Mouse (Mus musculus): Measurements from ENCODE around the gene Stn1. TPM values are rescaled to one million over a fixed set of nuclear protein-coding genes. Genes with fewer than 3 reads are reported as not detected.

Gene Stn1
- total RNA-seq, 2 experiments from 2014 or later = 22.6 to 23.8 TPM

- no peak overlapping the region for H3K4me3 ChIP-seq
- 0 out of 2 replicates have a peak, but pooled peaks have one; percentile 1 for TF ChIP-seq CTCF (conservative IDR thresholded peaks at IDR 0.05)
- DNase-seq (ENCODE audit: low spot score in 2 of 2) = no peak
- H3K27ac ChIP-seq = no peak overlapping the region
Observed at GRCm38 (mm10) chr19:47561996-47562441, 24.7 kb upstream of the Stn1 start.

DNA sequence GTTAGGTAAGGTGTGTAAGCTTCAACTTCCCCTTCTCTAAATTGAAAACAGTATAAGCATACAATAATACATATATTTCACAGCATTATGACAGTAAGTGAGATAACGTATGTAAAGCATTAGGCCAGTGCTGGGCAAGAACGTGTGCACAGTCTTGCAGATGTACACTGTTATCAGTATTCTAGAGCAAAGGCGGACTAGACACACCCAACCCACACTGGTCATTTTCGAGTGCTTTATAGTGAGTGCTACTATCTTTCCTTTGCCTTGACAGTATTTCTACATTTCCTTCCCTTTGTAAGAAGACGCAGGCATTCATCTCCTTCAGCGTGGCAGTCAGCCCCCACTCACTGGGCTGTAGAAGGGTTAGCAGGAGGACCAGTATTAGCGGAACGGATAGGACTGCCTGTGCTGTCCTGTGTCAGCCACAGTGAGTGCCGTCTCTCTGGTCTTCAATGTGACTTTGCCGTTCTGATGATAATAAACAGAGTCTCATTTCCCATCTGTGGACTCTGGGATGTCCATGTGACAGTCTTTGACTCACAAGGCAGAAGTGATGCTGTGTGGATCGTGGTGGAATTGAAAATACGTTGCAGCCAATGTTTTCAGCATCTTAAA, 23.3 kb upstream of the Stn1 start:
- no peak for DNase-seq (ENCODE audit: low spot score in 2 of 2)
- no peak overlapping the region for H3K4me3 ChIP-seq
- peak overlapping the region; percentile 89 for H3K27ac ChIP-seq
- no peak for TF ChIP-seq CTCF (conservative IDR thresholded peaks at IDR 0.05)

GRCm38 (mm10) chr19:47559751-47560512, 22.6 kb upstream of the Stn1 start:
- no peak for TF ChIP-seq CTCF (conservative IDR thresholded peaks at IDR 0.05)
- Histone ChIP-seq H3K4me3 (no peak overlapping the region; the same call in 1 of the 2 replicates), H3K27ac (peak overlapping the region; percentile 89)
- peak in 1 of 2 experiments; percentile 42 for DNase-seq (ENCODE audit: low spot score in 2 of 2)

- Histone ChIP-seq H3K4me3 (no peak overlapping the region), H3K27ac (peak overlapping the region; percentile 89)
- no peak for DNase-seq (ENCODE audit: low spot score in 2 of 2)
- no peak for TF ChIP-seq CTCF (conservative IDR thresholded peaks at IDR 0.05)
Observed at GRCm38 (mm10) chr19:47559145-47559544, 21.8 kb upstream of the Stn1 start.

DNA sequence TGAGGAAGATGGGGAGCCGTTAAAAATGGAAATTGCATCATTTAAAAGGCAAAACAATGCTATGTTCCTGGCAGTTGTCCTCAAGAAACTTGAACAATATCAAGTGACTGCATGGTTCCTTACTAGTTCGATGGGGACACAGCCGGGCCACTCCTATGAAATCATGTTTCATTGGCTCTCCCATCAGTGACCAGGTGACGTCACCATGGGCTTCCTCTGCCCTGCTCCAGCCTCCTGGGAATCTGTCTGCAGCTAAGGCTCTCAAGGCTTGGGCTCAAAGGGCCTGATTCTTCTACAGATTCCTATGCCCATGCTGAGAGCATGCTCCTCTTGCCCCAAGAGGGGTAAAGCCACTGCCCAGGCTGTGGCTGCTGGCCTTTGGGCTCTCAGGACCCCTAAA, 12.3 kb upstream of the Stn1 start:
- DNase-seq (ENCODE audit: low spot score in 2 of 2) = no peak
- TF ChIP-seq CTCF (conservative IDR thresholded peaks at IDR 0.05) = no peak
- no peak overlapping the region for H3K4me3 ChIP-seq
- peak overlapping the region; percentile 36; the same call in 1 of the 2 replicates for H3K27ac ChIP-seq

- TF ChIP-seq CTCF (conservative IDR thresholded peaks at IDR 0.05) = no peak
- Histone ChIP-seq H3K4me3 (no peak overlapping the region), H3K27ac (peak overlapping the region; percentile 36; the same call in 1 of the 2 replicates)
- no peak for DNase-seq (ENCODE audit: low spot score in 2 of 2)
Observed at GRCm38 (mm10) chr19:47549174-47549573, 11.9 kb upstream of the Stn1 start.

DNA sequence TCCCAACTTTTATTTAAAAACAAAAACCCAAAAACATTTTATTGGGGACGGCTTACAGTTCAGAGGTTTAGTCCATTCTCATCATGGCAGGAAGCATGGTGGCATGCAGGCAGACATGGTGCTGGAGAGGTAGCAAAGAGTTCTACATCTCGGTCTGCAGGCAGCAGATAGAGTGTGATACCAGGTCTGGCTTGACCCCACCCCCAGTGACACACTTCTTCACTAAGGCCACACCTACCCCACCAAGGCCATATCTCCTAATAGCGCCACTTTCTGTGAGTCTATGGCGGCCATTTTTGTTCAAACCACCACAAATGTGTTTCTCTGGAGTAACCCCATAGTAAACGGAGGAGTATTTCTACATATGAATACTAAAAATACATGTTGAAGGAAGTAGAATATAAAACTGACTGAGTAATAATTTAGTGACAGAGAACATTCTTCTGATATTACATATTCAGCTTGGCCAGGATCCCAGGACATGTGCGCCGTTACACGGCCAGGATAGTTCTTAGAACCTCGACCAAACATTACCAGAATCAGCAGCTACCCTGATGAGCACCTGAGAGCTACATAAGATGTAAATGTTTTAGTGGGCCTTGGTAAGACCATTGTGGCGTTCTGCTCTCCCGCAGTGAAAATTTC, 11.2 kb upstream of the Stn1 start:
- TF ChIP-seq CTCF (conservative IDR thresholded peaks at IDR 0.05) = no peak
- no peak for DNase-seq (ENCODE audit: low spot score in 2 of 2)
- Histone ChIP-seq H3K27ac (peak overlapping the region; percentile 36; the same call in 1 of the 2 replicates), H3K4me3 (no peak overlapping the region)

- no peak for TF ChIP-seq CTCF (conservative IDR thresholded peaks at IDR 0.05)
- no peak for DNase-seq (ENCODE audit: low spot score in 2 of 2)
- Histone ChIP-seq H3K4me3 (no peak overlapping the region), H3K27ac (no peak overlapping the region)
Observed at GRCm38 (mm10) chr19:47545528-47545927, 8.2 kb upstream of the Stn1 start.

GRCm38 (mm10) chr19:47545055-47545454, 7.7 kb upstream of the Stn1 start:
- no peak overlapping the region for H3K27ac ChIP-seq
- TF ChIP-seq CTCF (conservative IDR thresholded peaks at IDR 0.05) = no peak
- DNase-seq (ENCODE audit: low spot score in 2 of 2) = no peak
- no peak overlapping the region for H3K4me3 ChIP-seq

DNA sequence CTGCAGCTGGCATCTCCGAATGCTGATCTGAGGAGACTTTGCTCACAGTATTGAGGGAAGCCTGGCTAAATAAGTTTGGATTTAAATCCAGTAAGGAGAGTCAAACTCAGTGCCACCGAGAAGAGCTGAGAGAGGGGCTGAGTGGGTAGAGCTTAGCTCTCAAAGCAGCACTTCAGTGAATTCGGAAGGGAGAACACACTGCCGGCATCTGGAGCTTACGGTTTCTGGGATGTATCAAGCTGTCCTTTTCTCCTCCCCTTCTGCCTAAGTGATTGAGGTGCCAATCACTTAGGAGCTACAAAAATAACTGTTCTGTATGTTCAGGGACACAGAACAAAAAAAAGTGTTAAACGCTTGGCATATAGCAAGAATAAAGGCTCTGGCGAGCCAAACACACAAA, 5.1 kb upstream of the Stn1 start:
- H3K27ac ChIP-seq = peak overlapping the region; percentile 55
- no peak for TF ChIP-seq CTCF (conservative IDR thresholded peaks at IDR 0.05)
- H3K4me3 ChIP-seq = no peak overlapping the region; the same call in 1 of the 2 replicates
- DNase-seq (ENCODE audit: low spot score in 2 of 2) = peak in 1 of 2 experiments; percentile 51

DNA sequence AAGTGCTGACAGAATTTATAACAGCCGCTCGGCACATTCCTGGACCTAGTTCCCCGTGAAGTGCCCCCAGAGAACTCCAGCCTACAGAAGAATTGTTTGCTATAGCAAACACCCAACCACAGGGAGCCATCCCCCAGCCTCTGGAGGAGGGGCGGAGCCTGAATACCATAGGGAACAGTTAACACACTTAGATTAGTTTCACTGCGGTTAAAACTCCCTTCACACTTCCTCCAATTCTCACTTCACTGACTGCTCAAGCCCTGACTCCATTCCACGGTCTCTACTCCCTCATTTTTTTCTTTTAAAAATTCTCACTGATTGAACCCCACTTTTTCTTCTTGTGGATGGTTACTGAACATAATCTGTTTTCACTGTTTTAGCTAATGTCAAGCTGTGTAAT, 1.5 kb upstream of the Stn1 start:
- TF ChIP-seq CTCF (conservative IDR thresholded peaks at IDR 0.05) = no peak

DNA sequence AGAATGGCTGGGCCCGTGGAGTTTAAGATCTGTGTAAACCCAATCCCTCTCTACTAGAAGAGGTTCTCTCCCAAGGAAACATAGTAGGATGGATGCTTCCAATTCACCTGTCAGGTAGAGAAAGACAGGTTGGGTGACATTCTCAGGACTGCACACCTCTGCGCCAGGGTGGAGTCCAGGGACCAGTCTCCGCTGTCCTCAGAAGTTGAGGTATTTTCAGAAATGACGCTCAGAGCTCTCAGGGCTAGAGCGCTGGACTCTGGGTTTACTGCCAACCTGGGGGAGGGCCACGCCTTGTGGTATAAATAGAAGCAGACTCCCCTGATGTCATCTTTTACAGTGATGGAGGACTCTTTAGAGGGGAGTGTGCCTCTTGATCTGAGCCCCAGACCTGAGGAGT, 572 bp upstream of the Stn1 start:
- no peak for TF ChIP-seq CTCF (conservative IDR thresholded peaks at IDR 0.05)
- Histone ChIP-seq H3K4me3 (peak overlapping the region; percentile 82), H3K27ac (peak overlapping the region; percentile 89; the same call in 1 of the 2 replicates)
- DNase-seq (ENCODE audit: low spot score in 2 of 2) = no peak

More for the DNA sequence above, 1.5 kb upstream of the Stn1 start:
- Histone ChIP-seq H3K27ac (no peak overlapping the region), H3K4me3 (no peak overlapping the region)
- DNase-seq (ENCODE audit: low spot score in 2 of 2) = no peak
